Mouse (Mus musculus): ENCODE measurements around the gene Dhx38. TPM values are rescaled to one million over a fixed set of nuclear protein-coding genes. Genes with fewer than 3 reads are reported as not detected.

Gene Dhx38
- total RNA-seq, 2 experiments from 2014 or later, result 22.8 to 24.4 TPM

DNA sequence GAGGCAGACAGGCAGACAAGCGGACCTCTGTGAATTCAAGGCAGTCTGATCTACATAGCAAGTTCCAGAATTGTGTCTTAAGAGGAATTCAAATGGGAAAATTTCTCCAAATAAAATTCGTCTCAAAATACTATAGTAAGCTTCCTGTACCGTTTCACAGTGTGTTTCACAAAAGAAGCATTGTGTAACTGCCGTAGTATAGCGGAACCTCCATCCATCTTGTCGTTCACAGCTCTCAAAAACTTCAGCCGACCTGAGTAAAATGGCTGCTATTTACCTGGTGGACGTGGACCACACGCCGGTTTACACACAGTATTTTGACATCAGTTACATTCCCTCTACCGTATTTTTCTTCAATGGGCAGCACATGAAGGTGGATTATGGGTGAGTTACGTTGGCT is 5.5 kb upstream of the Dhx38 start:
- no peak for DNase-seq (ENCODE audit: low spot score in 2 of 2)
- intact Hi-C loops (cut with DNase I), result no loop called here

GRCm38 (mm10) chr8:109564766-109565165 is 895 bp downstream of the Dhx38 start:
- no peak for DNase-seq (ENCODE audit: low spot score in 2 of 2)
- intact Hi-C loops (cut with DNase I), result loop anchor here (1.0 kb wide), 1 partner anchor 44 kb away; the partner anchor contains the start of gene Dhodh

- intact Hi-C loops (cut with DNase I), result no loop called here
- DNase-seq (ENCODE audit: low spot score in 2 of 2), result no peak
Observed at GRCm38 (mm10) chr8:109563881-109564280, 1.8 kb downstream of the Dhx38 start.

- no peak for DNase-seq (ENCODE audit: low spot score in 2 of 2)
- intact Hi-C loops (cut with DNase I), result no loop called here
Observed at GRCm38 (mm10) chr8:109551663-109552062, 14.0 kb downstream of the Dhx38 start.

DNA sequence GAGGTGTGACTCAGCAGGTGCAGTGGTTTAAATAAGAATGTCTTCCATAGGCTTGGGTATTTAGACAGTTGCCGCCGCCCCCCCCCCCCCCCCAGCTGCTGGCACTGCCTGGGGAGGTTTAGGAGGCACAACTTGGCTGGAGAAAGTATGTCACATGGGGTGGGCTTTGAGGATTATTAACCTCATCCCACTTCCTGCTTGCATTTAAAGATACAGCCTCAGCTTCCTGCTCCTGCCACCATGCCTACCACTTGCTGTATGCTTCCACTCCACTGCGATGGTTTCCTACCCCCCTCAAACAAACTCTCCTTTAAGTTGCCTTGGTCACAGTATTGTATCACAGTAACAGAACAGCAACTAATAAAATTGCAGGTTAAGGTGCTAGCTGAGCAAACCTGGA is 21.6 kb downstream of the Dhx38 start:
- intact Hi-C loops (cut with DNase I), result no loop called here
- no peak for DNase-seq (ENCODE audit: low spot score in 2 of 2)

DNA sequence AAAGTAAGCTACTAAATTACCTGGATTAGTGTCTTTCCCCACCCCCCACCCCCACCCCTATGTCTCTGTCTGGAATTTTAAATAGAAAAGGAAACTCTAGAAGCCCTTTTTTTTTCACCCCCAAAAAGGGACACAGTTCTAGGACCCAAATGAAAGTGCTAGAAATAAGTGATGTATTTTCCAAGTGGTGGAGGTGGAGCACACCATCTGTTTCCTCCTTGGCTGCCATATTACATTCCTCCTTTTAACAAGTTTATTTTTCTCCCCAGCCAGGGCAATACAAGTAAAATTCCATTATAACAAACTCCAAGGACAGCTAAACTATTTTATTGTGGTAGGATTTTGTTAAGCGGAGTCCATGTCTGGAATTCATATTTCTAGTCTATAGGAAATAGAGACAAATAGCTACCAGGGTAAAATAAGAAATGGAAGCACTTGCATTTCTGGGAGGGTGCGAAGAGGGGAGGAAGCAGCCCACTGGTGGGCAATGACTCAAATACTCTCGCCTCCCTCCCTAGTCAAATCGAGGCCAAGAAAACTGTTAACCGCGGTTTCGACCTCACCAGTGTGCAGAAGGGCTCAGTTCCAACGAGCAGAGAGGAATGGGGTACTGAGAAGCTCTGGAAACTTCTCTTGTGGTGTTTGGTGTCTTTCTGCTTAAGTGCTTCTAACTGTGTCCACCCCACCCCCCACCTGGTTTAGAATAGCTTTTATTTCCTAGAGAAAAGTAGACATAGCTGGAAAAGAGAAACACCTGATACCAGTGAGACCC is 22.7 kb downstream of the Dhx38 start:
- intact Hi-C loops (cut with DNase I), result no loop called here
- no peak for DNase-seq (ENCODE audit: low spot score in 2 of 2)

DNA sequence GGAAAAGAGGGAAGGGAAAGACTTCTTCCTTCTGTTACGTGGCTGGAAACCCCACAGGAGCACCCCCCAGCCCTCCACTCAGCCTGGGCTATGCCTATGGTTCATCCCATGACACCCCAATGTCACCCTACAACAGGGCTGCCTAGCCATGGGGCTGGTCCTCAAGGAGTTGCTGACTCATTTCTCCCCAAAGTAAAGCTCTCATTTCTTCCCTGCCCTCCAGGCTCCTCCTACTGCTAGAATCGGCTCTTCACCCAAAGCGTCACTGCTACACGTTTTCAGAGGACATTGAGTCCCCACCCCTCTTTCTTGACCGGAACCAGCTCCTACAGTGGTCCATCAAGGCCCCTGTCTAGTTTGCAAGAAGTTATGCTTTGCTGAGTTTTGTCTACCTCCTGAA is 23.5 kb downstream of the Dhx38 start:
- no peak for DNase-seq (ENCODE audit: low spot score in 2 of 2)
- intact Hi-C loops (cut with DNase I), result no loop called here

GRCm38 (mm10) chr8:109536703-109537102 is 29.0 kb downstream of the Dhx38 start:
- intact Hi-C loops (cut with DNase I), result loop anchor here (5.0 kb wide), 3 partner anchors 44 to 1719 kb away; partner anchors contain the start of gene Pmfbp1
- DNase-seq (ENCODE audit: low spot score in 2 of 2), result peak; percentile 88 to 91

DNA sequence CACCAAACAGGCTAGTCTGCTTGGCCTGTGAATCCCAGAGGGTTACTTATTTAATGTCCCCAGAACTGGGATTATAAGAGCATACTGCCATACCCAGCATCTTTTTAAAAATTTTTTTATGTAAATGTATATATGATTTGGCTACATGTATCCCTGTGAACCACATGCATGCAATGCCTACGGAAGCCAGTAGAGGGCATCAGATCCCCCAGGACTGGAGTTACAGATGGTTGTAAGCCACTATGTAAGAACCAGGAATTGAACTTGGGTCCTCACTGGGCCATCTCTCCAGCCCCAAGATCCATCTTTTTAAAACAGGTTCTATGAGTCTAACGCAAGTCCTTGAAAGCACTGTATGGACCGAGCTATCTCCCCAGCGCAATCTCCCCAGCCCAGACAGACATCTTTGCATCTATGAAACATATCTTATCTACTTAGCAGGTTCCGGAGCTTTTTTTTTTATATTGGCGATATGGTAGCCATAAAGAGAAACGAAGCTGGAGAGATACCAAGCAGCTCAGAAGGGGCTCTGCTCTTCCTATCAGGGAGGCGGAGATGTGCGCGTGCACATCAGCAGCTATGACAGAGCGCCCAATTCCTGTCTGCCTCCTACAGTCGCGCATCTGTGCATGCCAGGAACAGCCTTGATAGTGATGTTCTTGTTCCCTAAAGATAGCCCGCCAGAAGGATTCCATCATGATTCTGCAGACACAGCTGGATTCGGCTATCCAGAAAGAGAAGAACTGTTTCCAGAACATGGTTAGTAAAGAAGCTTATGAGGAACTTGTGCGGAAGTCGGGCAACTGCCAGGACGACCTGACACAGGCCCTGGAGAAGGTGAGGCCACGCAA is 30.3 kb downstream of the Dhx38 start:
- intact Hi-C loops (cut with DNase I), result loop anchor here (5.0 kb wide), 3 partner anchors 43 to 1718 kb away; partner anchors contain the start of gene Pmfbp1
- DNase-seq (ENCODE audit: low spot score in 2 of 2), result peak; percentile 60 to 66

- DNase-seq (ENCODE audit: low spot score in 2 of 2), result no peak
- intact Hi-C loops (cut with DNase I), result no loop called here
Observed at GRCm38 (mm10) chr8:109524008-109524407, 41.7 kb downstream of the Dhx38 start.

DNA sequence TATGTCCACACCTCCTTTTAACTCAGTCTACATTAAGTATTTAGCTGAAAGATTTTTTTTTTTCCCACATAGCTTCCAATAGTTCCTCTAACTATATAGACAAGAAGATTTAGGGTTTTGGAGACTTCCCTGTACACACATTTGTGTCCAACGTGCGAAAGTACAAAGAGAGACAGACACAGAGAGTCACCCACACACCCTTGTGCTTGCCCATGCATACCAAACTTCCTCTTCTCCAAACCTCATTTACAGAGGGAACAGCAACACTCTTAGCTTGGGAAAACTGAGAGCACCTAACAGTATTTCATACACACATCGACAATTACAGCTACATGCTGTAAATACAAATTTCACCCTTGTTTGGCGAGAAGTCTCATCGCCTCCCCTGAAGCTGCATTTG is 60.1 kb downstream of the Dhx38 start:
- intact Hi-C loops (cut with DNase I), result no loop called here
- DNase-seq (ENCODE audit: low spot score in 2 of 2), result no peak

GRCm38 (mm10) chr8:109503566-109503965 is 62.1 kb downstream of the Dhx38 start:
- intact Hi-C loops (cut with DNase I), result no loop called here
- no peak for DNase-seq (ENCODE audit: low spot score in 2 of 2)

GRCm38 (mm10) chr8:109499009-109499717 is 66.5 kb downstream of the Dhx38 start:
- intact Hi-C loops (cut with DNase I), result no loop called here
- DNase-seq (ENCODE audit: low spot score in 2 of 2), result no peak

Other genes starting within 250 kb of the Dhx38 start
- gene Pmfbp1, start 71.8 kb downstream of the Dhx38 start, total RNA-seq (2021), result under 1 TPM; 0.22 to 0.32 TPM
- 10 to 100 TPM; 12.2 to 13.3 TPM for gene Txnl4b, start within 50 bp of the Dhx38 start, total RNA-seq (2021)
- not detected for gene Hp, start 13.3 kb upstream of the Dhx38 start, total RNA-seq (2021)
- 10 to 100 TPM; 20.4 to 20.8 TPM for gene Dhodh, start 42.8 kb upstream of the Dhx38 start, total RNA-seq (2021)
- 1 to 10 TPM in 1 of 2 experiments, under 1 TPM in 1; 0.47 to 1.4 TPM for gene Pkd1l3, start 48.7 kb upstream of the Dhx38 start, total RNA-seq (2021)
- 10 to 100 TPM; 75.4 to 77.3 TPM for gene Ist1, start 127.4 kb upstream of the Dhx38 start, total RNA-seq (2021)
- 10 to 100 TPM; 55.9 to 57.1 TPM for gene Zfp821, start 139.7 kb upstream of the Dhx38 start, total RNA-seq (2021)
- gene Atxn1l, start 171.9 kb upstream of the Dhx38 start, total RNA-seq (2021), result 10 to 100 TPM; 41.4 to 41.8 TPM
- 10 to 100 TPM; 87.0 to 89.6 TPM for gene Ap1g1, start 212.7 kb upstream of the Dhx38 start, total RNA-seq (2021)

Data from left cerebral cortex, postnatal 14 days (tissue).